Mouse (Mus musculus): ENCODE data around the gene Tmem80.

Tmem80 gene

GRCm38 (mm10) chr7:141324686-141325085 lies 2.9 kb upstream of the Tmem80 start:
- no peak for DNase-seq (ENCODE audit: low spot score in 2 of 2)

- no peak for DNase-seq (ENCODE audit: low spot score in 2 of 2)
Measured at GRCm38 (mm10) chr7:141326546-141327446, 743 bp upstream of the Tmem80 start.

DNA sequence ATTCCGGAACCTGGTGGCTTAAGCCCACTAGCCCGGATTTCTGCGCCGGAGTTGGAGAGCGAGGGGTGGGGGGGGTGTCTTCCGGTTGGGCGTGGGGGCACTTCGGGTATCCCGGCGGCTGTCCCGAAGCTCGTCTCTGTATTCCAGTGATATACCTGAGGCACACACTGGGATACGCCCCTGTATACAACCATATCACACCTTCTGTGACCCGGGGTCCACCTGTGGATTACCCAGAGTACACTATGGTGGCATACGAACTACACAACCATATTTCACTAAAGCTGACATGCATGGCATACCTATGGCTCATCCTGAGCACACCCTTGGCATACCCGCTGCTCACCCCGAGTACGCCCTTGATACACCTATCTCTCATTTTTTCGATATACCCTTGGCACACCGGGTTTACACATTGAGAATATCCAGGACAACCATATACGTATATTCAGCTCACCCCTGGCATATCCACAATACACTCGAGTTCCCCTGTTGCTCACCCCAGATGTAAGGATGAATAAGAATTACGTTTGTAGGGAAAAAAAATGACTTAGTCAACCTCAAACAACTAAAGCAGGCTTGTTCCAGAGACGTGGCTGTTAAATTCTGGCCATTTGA lies 943 bp downstream of the Tmem80 start:
- no peak for DNase-seq (ENCODE audit: low spot score in 2 of 2)

GRCm38 (mm10) chr7:141330706-141331105 lies 3.2 kb downstream of the Tmem80 start:
- no peak for DNase-seq (ENCODE audit: low spot score in 2 of 2)

DNA sequence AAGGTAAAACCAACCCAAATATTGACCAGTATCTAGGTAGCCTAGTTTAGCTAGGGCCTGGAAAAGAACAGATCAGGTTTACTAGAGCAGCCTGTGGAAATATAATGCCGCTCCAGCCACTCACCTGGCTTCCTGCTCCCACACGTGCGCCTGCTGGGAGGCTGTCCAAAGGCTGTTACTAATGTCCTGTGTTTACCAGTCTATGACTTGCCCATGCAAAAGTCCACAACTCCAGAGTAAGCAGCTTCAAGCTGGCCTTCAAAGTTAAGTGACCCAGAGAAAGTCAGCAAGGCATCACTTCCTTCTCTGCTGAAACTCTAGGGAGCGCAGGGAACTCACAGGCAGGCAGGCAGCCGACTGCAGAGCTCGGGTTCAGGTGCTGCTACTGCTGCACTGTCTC lies 4.5 kb downstream of the Tmem80 start:
- DNase-seq (ENCODE audit: low spot score in 2 of 2) = no peak

- DNase-seq (ENCODE audit: low spot score in 2 of 2) = no peak
Measured at GRCm38 (mm10) chr7:141335044-141335579, 7.6 kb downstream of the Tmem80 start.

DNA sequence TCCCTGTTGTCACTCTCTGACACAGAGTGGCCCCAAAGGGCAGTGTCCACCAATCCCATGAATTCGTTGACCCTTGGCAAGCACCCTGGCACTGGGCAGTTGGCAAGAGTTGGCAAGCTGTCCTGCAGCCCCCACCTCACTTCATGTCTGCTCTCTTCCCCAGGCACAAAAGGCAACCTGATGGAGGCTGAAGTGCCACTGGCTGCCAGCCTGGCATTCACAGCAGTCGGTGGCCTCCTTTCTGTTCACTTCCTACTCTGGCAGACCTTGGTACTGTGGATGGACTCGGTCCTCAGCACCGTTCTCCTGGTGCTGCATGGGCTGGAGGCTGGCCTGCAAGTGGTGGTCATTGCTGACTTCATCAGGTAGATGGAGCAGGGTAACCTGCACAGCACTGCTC lies 8.1 kb downstream of the Tmem80 start:
- no peak for DNase-seq (ENCODE audit: low spot score in 2 of 2)

DNA sequence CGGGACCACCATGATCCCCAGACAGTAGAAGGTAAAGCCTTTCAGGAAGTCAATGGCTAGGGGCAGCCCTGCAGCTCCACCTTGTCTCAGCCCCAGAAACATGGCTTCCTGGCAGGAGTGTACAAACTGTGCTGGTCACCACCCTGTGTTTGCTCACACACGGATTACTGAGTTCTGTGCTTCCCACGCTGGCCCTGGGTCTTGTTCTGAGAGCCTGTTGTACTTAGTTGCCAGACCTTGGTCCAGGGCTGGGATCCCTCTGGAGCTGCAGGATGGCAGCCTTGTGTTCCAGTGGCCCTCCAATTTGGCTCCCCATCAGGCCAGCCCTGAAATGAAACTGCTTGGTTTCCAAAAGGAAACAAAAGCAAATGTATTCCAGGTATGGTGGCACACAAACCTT lies 8.8 kb downstream of the Tmem80 start:
- DNase-seq (ENCODE audit: low spot score in 2 of 2) = no peak

- DNase-seq (ENCODE audit: low spot score in 2 of 2) = no peak
Measured at GRCm38 (mm10) chr7:141337716-141338416, 10.3 kb downstream of the Tmem80 start.

GRCm38 (mm10) chr7:141338576-141339131 lies 11.1 kb downstream of the Tmem80 start, which contains the start of gene Eps8l2:
Eps8l2 (plus strand) TSS chr7:141338880.
- no peak for DNase-seq (ENCODE audit: low spot score in 2 of 2)

DNA sequence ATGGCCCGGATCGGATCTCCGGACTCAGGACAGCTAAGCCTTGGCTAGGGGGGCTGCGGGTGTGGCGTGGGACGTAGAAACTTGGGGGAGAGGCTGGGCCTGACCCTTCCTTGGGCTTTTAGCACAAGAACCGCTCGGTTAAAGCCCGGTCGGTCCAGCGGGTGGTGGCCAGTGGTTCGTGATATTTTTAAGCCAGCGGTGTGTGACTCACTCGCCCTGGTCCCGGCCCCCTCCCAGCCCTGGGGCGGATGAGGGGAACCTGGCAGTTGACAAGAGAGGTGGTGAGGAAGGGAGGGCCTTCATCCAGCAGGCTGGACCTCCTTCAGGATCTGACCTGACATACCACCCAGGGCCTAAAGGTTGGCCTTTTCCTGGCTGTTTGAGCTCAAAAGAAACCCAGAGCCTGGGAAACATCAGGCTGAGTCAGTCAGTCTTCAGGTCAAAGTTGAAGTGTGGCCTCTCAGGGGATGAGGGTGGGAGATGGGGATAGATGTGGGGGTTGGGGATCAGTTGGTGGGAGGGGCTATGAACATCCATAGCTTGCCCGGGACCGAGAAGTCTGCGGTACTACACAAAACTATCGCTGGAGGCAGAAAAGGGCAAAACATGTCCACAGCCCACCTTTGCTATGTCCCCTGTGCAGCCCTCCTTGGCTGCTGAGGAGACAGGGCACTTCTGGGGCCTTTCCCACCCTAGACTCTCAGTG lies 11.8 kb downstream of the Tmem80 start:
- no peak for DNase-seq (ENCODE audit: low spot score in 2 of 2)

DNA sequence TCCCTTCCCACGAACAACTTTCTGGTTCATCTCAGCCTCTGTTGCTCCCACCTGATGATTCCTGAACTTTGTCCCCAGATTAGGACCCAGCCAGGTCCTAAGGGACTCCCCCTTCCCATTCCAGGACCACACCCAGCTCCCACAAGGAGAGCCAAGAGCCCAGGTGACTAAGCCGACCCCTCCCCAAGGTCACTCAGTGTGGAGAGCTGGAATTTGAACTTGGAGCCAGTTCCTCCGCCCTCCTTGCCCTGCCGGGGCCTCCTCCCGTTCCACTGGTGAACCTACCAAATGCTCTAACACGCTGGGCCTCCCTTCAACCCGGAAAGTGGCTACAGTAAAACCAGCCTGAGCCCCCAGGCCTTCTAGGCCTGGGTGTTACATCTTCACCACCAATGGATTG lies 12.5 kb downstream of the Tmem80 start:
- DNase-seq (ENCODE audit: low spot score in 2 of 2) = no peak

- DNase-seq (ENCODE audit: low spot score in 2 of 2) = no peak
Measured at GRCm38 (mm10) chr7:141340476-141340875, 12.9 kb downstream of the Tmem80 start.

DNA sequence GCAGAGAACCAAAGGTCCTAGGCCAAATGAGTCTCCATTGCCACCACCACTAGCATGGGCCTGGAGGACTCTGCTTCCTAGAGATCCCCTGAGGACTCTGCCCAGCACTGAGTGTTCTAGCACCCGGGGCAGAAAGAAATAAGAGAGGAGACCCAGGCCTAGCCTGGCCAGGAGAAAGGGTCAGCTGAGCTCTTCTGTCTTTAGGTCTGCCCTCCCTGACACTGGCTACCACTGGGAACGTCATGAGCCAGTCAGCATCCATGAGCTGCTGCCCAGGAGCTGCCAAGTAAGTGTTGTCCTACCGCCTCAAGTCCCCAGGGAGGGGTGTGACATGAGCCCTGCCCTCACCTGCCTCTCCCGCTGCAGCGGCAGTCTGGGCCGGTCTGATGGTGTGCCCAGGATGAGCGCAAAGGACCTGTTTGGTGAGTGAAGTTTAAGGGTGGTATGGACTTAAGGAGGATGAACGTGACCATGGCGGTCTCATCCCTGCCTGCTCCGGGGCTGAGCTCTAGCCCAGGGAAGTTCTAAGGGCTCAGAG lies 14.2 kb downstream of the Tmem80 start:
- DNase-seq (ENCODE audit: low spot score in 2 of 2) = no peak

DNA sequence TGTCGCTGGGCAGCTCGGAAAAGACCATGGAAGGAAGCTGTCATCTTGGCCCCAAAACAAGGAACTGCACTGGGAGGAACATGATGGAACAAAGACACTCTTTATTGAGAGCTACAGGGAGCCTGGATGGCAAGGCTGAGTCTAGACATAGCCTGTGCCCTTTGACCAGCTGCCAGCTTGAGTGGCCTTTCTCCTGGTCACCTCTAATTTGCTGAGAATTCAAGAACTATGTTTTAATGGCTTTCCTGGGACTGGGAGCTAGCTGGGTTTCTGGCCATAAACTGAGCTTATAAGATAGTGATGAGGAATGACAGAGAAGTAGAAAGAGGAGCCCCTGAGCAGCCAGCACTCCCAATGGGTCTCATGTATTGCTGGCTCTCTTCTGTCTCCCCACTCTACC lies 15.7 kb downstream of the Tmem80 start:
- DNase-seq (ENCODE audit: low spot score in 2 of 2) = no peak

DNA sequence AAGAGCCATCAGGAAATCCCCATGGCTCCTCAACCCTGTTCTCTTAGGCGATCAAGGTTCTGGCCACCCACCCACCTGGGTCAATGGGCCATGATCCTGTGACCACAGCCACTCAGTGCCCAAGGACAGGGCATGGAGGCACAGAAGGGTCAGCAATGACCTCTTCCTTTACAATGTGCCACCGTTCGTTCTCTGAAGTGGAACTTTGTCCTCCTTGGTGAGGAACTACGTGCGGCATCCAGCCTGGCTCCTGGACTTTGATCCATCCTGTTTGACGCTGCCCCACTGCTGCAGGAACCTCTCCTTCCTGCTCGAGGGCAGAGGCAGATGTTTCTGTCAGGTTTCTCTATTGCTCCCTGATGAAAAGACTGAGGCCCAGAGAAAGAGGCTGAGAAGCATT lies 16.2 kb downstream of the Tmem80 start:
- DNase-seq (ENCODE audit: low spot score in 2 of 2) = no peak

DNA sequence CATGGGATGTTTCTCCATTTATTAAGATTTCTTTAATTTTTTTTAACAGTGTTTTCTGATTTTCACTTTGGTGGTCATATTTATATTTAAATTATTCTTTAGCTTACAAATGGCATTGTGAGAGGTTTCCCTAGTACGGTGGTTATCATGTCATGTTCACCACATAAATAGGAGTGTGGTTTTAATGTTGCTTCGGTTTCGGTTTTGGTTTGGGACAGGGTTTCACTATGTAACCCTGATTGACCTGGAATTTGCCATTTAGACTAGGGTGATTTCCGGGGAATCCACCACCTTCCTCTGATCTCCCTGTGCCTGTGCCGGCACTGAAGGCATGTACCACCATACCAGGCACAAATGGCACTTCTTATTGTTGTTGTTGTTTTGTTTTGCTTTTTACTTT lies 17.2 kb downstream of the Tmem80 start:
- no peak for DNase-seq (ENCODE audit: low spot score in 2 of 2)

DNA sequence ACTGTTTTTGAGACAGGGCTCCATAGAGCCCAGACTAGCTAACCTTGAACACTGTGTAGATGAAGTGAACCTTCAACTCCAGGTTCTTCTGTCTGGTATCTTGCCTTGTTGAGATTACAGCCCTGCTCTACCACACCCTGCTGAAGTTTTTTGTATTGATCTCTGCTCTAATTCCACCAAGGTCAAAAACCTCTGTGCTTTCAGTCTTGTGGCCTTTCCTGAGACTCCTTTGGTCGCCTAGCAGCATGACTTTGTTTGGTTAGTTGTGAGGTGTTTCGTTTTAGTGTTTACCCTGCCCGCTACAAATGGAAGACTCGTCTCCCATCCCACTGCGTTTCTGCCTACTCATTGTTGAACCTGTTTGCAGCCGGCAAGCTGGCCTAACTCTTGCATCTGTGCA lies 23.5 kb downstream of the Tmem80 start:
- DNase-seq (ENCODE audit: low spot score in 2 of 2) = no peak

DNA sequence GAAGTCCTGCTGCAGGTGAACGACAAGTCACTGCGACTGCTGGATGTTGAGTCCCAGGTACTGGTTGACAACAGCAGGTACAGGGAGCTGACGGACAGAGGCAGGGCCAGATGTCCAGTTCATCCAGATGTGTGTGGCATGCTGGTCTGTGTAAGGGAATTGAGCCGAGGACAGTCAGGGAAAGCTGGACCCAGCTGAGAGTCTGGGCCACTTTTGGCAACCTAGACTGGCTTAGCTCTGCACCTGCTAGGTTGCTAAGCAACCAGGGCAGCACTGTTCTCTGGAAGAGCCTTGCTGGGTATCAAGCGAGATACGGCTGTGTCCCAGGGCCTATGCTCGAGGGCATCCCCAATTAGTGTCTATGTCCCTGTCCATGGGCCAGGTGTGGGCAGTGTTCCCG lies 27.5 kb downstream of the Tmem80 start:
- no peak for DNase-seq (ENCODE audit: low spot score in 2 of 2)

- no peak for DNase-seq (ENCODE audit: low spot score in 2 of 2)
Measured at GRCm38 (mm10) chr7:141355626-141356326, 28.2 kb downstream of the Tmem80 start.

- DNase-seq (ENCODE audit: low spot score in 2 of 2) = no peak
Measured at GRCm38 (mm10) chr7:141356971-141357370, 29.4 kb downstream of the Tmem80 start.
